ENCODE assay signal across 14 mouse cellular contexts in genomic region chr4:125492706-125493105, GRCm38 (mm10). TPM values are rescaled to one million over a fixed set of nuclear protein-coding genes. Genes with fewer than 3 reads are reported as not detected.
DNase-seq lines count a peak whose midpoint lies in the region; ATAC-seq and TF ChIP-seq lines count a peak whose summit lies in the region.
"Had no signal": no experiment of that assay in that cellular context is flagged by ENCODE, and none has a peak within 500 bp of the region (broad histone marks: within the 10 kb centered on the region; RNA-seq: fewer than 3 reads in every experiment).

No protein-coding gene starts in this region.

- no peak overlapping the region for H3K27ac ChIP-seq in heart, embryonic 10.5 days
- peak overlapping the region; percentile 91 for H3K27ac ChIP-seq in forebrain, embryonic 16.5 days (ENCODE audit: low read length)
- H3K27ac ChIP-seq in midbrain, embryonic 16.5 days (ENCODE audit: low read length) = peak overlapping the region; percentile 66
- H3K27ac ChIP-seq in limb, embryonic 10.5 days = no peak overlapping the region
- H3K27ac ChIP-seq: limb, embryonic 12.5 days had no signal

- peaks cover 30% of the 10 kb centered on the region for H3K4me1 ChIP-seq in heart, embryonic 10.5 days
- peaks cover 70% of the 10 kb centered on the region for H3K4me1 ChIP-seq in forebrain, embryonic 16.5 days (replicated peaks; ENCODE audit: control insufficient read depth, insufficient read depth, low read length)
- H3K4me1 ChIP-seq in midbrain, embryonic 16.5 days (ENCODE audit: control insufficient read depth, insufficient read depth, low read length) = peaks cover 50% of the 10 kb centered on the region
- H3K4me1 ChIP-seq in limb, embryonic 10.5 days = peaks cover 30% of the 10 kb centered on the region

- TF ChIP-seq CTCF in brain, embryonic 14.5 days (IDR thresholded peaks at IDR 0.05; ENCODE audit: borderline replicate concordance, extremely low read depth, insufficient read depth, insufficient read length) = no peak

- no peak for ATAC-seq in forebrain, embryonic 16.5 days
- no peak for ATAC-seq in midbrain, embryonic 16.5 days

- DNase-seq in heart, postnatal 4 days = peak; percentile 66
- DNase-seq in heart, embryonic 10.5 days (ENCODE audit: low spot score) = no peak
- DNase-seq in brain, embryonic 14.5 days (ENCODE audit: low read depth) = peak; percentile 77
- no peak for DNase-seq in limb, embryonic 10.5 days (ENCODE audit: low spot score)
- DNase-seq in urinary bladder, adult 18-20 months (ENCODE audit: low spot score in 2 of 2) = no peak
- DNase-seq: heart, adult 11 months; kidney, adult 18-20 months; lung, adult 18-20 months; spleen, adult 18-20 months; thymus, adult 18-20 months had no signal

- no peak for TF ChIP-seq POLR2A in brain, embryonic 14.5 days (IDR thresholded peaks at IDR 0.05; ENCODE audit: borderline replicate concordance, extremely low read depth, insufficient read depth, insufficient read length, poor library complexity, severe bottlenecking)

- peaks cover 100% of the 10 kb centered on the region for H3K27me3 ChIP-seq in heart, embryonic 10.5 days (ENCODE audit: insufficient read depth, poor library complexity, severe bottlenecking)
- H3K27me3 ChIP-seq in forebrain, embryonic 16.5 days (replicated peaks; ENCODE audit: control insufficient read depth, insufficient read depth, low read length) = peaks cover 55% of the 10 kb centered on the region
- peaks cover 14% of the 10 kb centered on the region for H3K27me3 ChIP-seq in midbrain, embryonic 16.5 days (ENCODE audit: control insufficient read depth, insufficient read depth, low read depth, low read length)
- H3K27me3 ChIP-seq in limb, embryonic 10.5 days (ENCODE audit: low read depth, poor library complexity, severe bottlenecking) = peaks cover 100% of the 10 kb centered on the region

- H3K9me3 ChIP-seq in heart, embryonic 10.5 days = no peaks in the 10 kb centered on the region
- H3K9me3 ChIP-seq in forebrain, embryonic 16.5 days (ENCODE audit: control insufficient read depth, low read length) = no peaks in the 10 kb centered on the region
- H3K9me3 ChIP-seq in midbrain, embryonic 16.5 days (replicated peaks; ENCODE audit: control insufficient read depth, low read length, poor library complexity, severe bottlenecking) = no peaks in the 10 kb centered on the region
- H3K9me3 ChIP-seq in limb, embryonic 10.5 days (replicated peaks) = no peaks in the 10 kb centered on the region
- H3K9me3 ChIP-seq: limb, embryonic 12.5 days had no signal

- peak overlapping the region; percentile 73 for H3K9ac ChIP-seq in forebrain, embryonic 16.5 days (replicated peaks; ENCODE audit: low read depth, low read length)
- peak overlapping the region; percentile 76 for H3K9ac ChIP-seq in midbrain, embryonic 16.5 days (ENCODE audit: low read depth, low read length)
- H3K9ac ChIP-seq: limb, embryonic 12.5 days had no signal

- H3K36me3 ChIP-seq in heart, embryonic 10.5 days = no peaks in the 10 kb centered on the region
- H3K36me3 ChIP-seq in forebrain, embryonic 16.5 days (ENCODE audit: control insufficient read depth, insufficient read depth) = no peaks in the 10 kb centered on the region
- H3K36me3 ChIP-seq in midbrain, embryonic 16.5 days (ENCODE audit: control insufficient read depth, insufficient read depth, low read length) = no peaks in the 10 kb centered on the region
- H3K36me3 ChIP-seq in limb, embryonic 10.5 days = no peaks in the 10 kb centered on the region
- H3K36me3 ChIP-seq: limb, embryonic 12.5 days had no signal

- H3K4me3 ChIP-seq in heart, embryonic 10.5 days = no peak overlapping the region
- H3K4me3 ChIP-seq in forebrain, embryonic 16.5 days (replicated peaks; ENCODE audit: low read length) = peak overlapping the region; percentile 59
- H3K4me3 ChIP-seq in midbrain, embryonic 16.5 days (ENCODE audit: low read depth, low read length) = peak overlapping the region; percentile 63
- no peak overlapping the region for H3K4me3 ChIP-seq in limb, embryonic 10.5 days
- H3K4me3 ChIP-seq: limb, embryonic 12.5 days had no signal

- peak overlapping the region; percentile 59 for H3K4me2 ChIP-seq in forebrain, embryonic 16.5 days (ENCODE audit: low read length)
- H3K4me2 ChIP-seq in midbrain, embryonic 16.5 days (ENCODE audit: low read length) = peak overlapping the region; percentile 78
- H3K4me2 ChIP-seq: limb, embryonic 12.5 days had no signal

- 32% methylated on average over 9 of the region's 9 CpGs for WGBS in heart, embryonic 10.5 days
- 7% methylated on average over 9 of the region's 9 CpGs for WGBS in forebrain, embryonic 16.5 days
- 12% methylated on average over 9 of the region's 9 CpGs for WGBS in midbrain, embryonic 16.5 days
- 30% methylated on average over 9 of the region's 9 CpGs for WGBS in limb, embryonic 10.5 days

RNA-seq across cellular contexts. Expression of gene Grik3, which starts 2.2 kb away (rescaled TPM):
- under 1 TPM; 0.31 to 0.36 TPM for total RNA-seq in heart, postnatal 4 days (2021)
- 0.12 and 0.15 TPM in 2 replicates for polyA plus RNA-seq in heart, embryonic 10.5 days (2016; fragmentation: Nextera tagmentation; extraction: Ambion mirVana)
- polyA plus RNA-seq in brain, embryonic 14.5 days (2012; rRNA removed) = 28.2 and 37.1 TPM in 2 replicates
- 7.5 and 8.0 TPM in 2 replicates for polyA plus RNA-seq in forebrain, embryonic 16.5 days (2015; fragmentation: Nextera tagmentation; extraction: Ambion mirVana)
- 4.4 and 5.9 TPM in 2 replicates for polyA plus RNA-seq in midbrain, embryonic 16.5 days (2015; fragmentation: Nextera tagmentation; extraction: Ambion mirVana)
- polyA plus RNA-seq in limb, embryonic 10.5 days (2016; fragmentation: Nextera tagmentation; extraction: Ambion mirVana) = 0.01 TPM in 1 of 2 replicates, not detected in the other
- total RNA-seq: megakaryocyte, adult 5-6 weeks had no signal
- polyA plus RNA-seq: limb, embryonic 12.5 days had no signal

Comparison
In these comparisons a context has a peak if more than half of its experiments do, and no peak if none do; other contexts are left out.
1. DNase-seq: peak in heart, postnatal 4 days (single experiment) and brain, embryonic 14.5 days (single experiment); none in heart, embryonic 10.5 days (single experiment), limb, embryonic 10.5 days (single experiment) and urinary bladder, adult 18-20 months (0 of 2).
2. H3K27ac ChIP-seq: peak in forebrain, embryonic 16.5 days (single experiment) and midbrain, embryonic 16.5 days (single experiment); none in heart, embryonic 10.5 days (single experiment) and limb, embryonic 10.5 days (single experiment).
3. H3K4me3 ChIP-seq: peak in forebrain, embryonic 16.5 days (single experiment) and midbrain, embryonic 16.5 days (single experiment); none in heart, embryonic 10.5 days (single experiment) and limb, embryonic 10.5 days (single experiment).